Mouse (Mus musculus): ENCODE measurements at regions not wholly inside any gene's neighbourhood (a gene's known extent, or its start where the extent isn't known, plus 50 kb on each side); places are given as distances from the start of the nearest gene placed in this dataset.

DNA sequence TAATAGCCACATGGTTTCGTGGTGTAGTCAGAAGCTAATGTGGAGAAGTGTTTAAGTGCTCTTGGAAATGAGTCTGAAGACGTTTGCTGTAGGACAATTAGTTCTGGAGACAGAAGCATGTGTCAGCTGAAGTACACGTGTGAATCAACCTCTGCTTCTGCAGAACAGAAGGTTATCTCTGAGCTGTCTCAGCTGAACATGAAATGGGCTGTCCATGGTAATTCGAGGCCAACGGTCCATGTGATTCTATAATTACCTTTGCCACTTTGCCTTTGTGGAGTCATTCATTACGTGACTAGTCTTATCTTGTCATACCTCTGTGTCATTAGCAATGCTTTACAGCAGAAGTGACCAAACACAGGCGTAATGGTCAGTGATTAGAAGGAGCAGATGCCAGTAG lies 295.6 kb upstream of the Veph1 start:
- no peak overlapping the region for H3K4me3 ChIP-seq (replicated peaks; ENCODE audit: low read length)
- H3K36me3 ChIP-seq (ENCODE audit: insufficient read depth, low read length): no peaks in the 10 kb centered on the region
- H3K9me3 ChIP-seq (ENCODE audit: low read length): no peaks in the 10 kb centered on the region
- H3K27me3 ChIP-seq (ENCODE audit: insufficient read depth, low read length): no peaks in the 10 kb centered on the region
- H3K4me1 ChIP-seq (replicated peaks; ENCODE audit: low read depth, low read length): no peaks in the 10 kb centered on the region
- TF ChIP-seq POU5F1 (IDR thresholded peaks at IDR 0.05; ENCODE audit: borderline replicate concordance, low read length) (no peak), CTCF (conservative IDR thresholded peaks at IDR 0.05; ENCODE audit: low read length) (no peak), NANOG (IDR thresholded peaks at IDR 0.05; ENCODE audit: borderline replicate concordance, low read length) (no peak)

DNA sequence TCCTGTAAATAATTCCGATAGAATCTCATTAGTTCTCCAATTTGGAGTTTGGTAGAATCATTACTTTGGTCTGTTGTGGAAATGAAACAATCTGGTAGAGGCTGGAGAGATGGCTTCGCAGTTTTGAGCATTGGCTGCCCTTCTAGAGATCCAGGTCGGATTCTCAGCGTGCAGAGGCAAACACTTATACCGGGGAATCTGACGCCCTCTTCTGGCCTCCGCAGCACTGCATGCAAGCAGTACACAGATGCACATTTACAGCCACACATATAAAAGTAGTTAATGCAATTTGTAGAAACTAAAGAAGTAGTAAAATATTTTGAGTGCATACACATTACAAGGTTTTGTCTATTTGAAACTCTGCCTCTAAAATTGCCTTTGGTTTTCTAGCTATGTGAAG lies 294.1 kb upstream of the Veph1 start:
- Histone ChIP-seq H3K36me3 (ENCODE audit: insufficient read depth, low read length) (no peaks in the 10 kb centered on the region), H3K9me3 (ENCODE audit: low read length) (no peaks in the 10 kb centered on the region), H3K4me3 (replicated peaks; ENCODE audit: low read length) (no peak overlapping the region), H3K27me3 (ENCODE audit: insufficient read depth, low read length) (no peaks in the 10 kb centered on the region), H3K4me1 (replicated peaks; ENCODE audit: low read depth, low read length) (no peaks in the 10 kb centered on the region)
- TF ChIP-seq NANOG (IDR thresholded peaks at IDR 0.05; ENCODE audit: borderline replicate concordance, low read length) (no peak), POU5F1 (IDR thresholded peaks at IDR 0.05; ENCODE audit: borderline replicate concordance, low read length) (no peak), CTCF (conservative IDR thresholded peaks at IDR 0.05; ENCODE audit: low read length) (peak; percentile 44)

DNA sequence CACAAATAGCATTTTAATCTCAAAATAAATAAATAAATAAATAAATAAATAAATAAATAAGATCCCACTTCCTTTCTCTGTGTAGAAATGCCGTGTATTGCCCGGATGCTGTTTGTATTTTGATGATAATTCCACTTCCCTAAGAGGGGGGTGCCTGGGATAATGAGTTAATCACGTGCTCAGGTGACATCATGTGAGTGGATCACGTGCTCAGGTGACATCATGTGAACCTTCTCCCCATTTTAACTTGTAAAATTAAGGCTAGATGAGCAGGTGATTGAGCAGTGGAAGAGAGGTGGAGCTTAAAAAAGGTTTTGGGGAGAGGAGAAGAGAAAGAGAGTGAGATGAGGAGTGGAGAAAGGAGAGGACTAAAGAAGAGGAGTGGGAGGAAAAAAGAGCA lies 292.8 kb upstream of the Veph1 start:
- Histone ChIP-seq H3K36me3 (ENCODE audit: insufficient read depth, low read length) (no peaks in the 10 kb centered on the region), H3K4me1 (replicated peaks; ENCODE audit: low read depth, low read length) (no peaks in the 10 kb centered on the region), H3K27me3 (ENCODE audit: insufficient read depth, low read length) (no peaks in the 10 kb centered on the region), H3K9me3 (ENCODE audit: low read length) (no peaks in the 10 kb centered on the region), H3K4me3 (replicated peaks; ENCODE audit: low read length) (no peak overlapping the region)
- TF ChIP-seq POU5F1 (IDR thresholded peaks at IDR 0.05; ENCODE audit: borderline replicate concordance, low read length) (no peak), NANOG (IDR thresholded peaks at IDR 0.05; ENCODE audit: borderline replicate concordance, low read length) (no peak), CTCF (conservative IDR thresholded peaks at IDR 0.05; ENCODE audit: low read length) (no peak)

DNA sequence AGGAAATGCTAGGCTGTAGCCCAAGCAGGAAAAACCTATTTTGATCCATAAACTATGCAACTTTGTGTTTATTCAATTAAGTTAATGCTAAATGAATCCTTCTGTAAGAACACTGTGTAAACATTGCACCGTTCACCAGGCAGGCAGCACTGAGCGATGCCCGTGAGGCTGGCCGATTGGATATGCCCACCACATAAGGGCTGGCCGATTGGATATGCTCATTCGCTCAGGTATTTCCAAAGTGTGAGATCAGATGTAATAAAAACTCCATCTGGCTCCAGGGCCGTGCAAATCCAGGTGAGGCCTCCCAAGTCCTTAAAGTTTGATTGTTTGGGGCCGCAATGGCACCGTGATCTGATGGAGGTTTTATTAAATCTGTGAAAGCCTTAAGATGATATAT lies 288.2 kb upstream of the Veph1 start:
- no peaks in the 10 kb centered on the region for H3K36me3 ChIP-seq (ENCODE audit: insufficient read depth, low read length)
- TF ChIP-seq NANOG (IDR thresholded peaks at IDR 0.05; ENCODE audit: borderline replicate concordance, low read length) (no peak), POU5F1 (IDR thresholded peaks at IDR 0.05; ENCODE audit: borderline replicate concordance, low read length) (no peak), CTCF (conservative IDR thresholded peaks at IDR 0.05; ENCODE audit: low read length) (no peak)
- no peaks in the 10 kb centered on the region for H3K9me3 ChIP-seq (ENCODE audit: low read length)
- no peaks in the 10 kb centered on the region for H3K4me1 ChIP-seq (replicated peaks; ENCODE audit: low read depth, low read length)
- H3K27me3 ChIP-seq (ENCODE audit: insufficient read depth, low read length): no peaks in the 10 kb centered on the region
- no peak overlapping the region for H3K4me3 ChIP-seq (replicated peaks; ENCODE audit: low read length)

DNA sequence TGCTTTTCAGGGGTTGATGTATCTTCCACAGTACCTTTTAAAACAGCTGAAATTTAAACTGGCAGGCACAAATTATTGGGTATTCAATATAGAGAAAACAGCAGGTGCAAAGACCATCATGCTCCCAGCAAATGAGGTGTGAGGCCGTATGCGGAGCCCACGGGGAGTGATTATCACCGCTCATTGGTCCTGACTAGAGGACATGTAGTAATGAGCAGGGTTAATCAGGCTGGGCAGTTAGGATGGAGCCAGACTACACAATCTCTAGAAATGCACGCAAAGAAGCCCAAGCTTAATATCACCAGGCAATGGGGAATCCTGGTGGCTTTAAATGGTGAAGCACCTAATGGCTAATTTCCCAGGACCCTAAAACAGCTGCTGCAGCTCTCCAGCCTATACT lies 287.5 kb upstream of the Veph1 start:
- TF ChIP-seq NANOG (IDR thresholded peaks at IDR 0.05; ENCODE audit: borderline replicate concordance, low read length) (no peak), CTCF (conservative IDR thresholded peaks at IDR 0.05; ENCODE audit: low read length) (no peak), POU5F1 (IDR thresholded peaks at IDR 0.05; ENCODE audit: borderline replicate concordance, low read length) (no peak)
- Histone ChIP-seq H3K4me1 (replicated peaks; ENCODE audit: low read depth, low read length) (no peaks in the 10 kb centered on the region), H3K4me3 (replicated peaks; ENCODE audit: low read length) (no peak overlapping the region), H3K9me3 (ENCODE audit: low read length) (no peaks in the 10 kb centered on the region), H3K27me3 (ENCODE audit: insufficient read depth, low read length) (no peaks in the 10 kb centered on the region), H3K36me3 (ENCODE audit: insufficient read depth, low read length) (no peaks in the 10 kb centered on the region)

DNA sequence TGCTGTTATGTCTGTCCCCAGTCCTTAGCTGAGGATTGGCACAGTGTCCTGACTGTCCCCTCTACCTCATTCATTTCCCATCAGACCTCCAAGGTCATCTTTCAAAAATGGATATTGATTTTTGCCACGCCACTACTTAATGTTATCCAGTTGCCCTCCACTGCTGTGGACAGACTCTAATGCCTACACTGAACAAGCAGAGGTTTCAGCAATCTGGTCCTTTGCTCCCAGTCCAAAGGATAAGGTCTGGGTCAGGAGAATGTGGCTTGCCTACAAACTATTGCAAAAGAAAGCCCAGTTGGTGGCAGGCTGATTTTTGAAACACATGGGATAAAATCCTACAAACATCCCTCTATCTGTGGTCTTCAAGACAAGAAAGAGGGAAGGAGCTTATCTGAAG lies 280.0 kb upstream of the Veph1 start:
- Histone ChIP-seq H3K36me3 (ENCODE audit: insufficient read depth, low read length) (no peaks in the 10 kb centered on the region), H3K4me1 (replicated peaks; ENCODE audit: low read depth, low read length) (no peaks in the 10 kb centered on the region), H3K9me3 (ENCODE audit: low read length) (0 out of 2 replicates have a peak, but pooled peaks cover 2% of the 10 kb centered on the region), H3K4me3 (replicated peaks; ENCODE audit: low read length) (no peak overlapping the region), H3K27me3 (ENCODE audit: insufficient read depth, low read length) (no peaks in the 10 kb centered on the region)
- TF ChIP-seq NANOG (IDR thresholded peaks at IDR 0.05; ENCODE audit: borderline replicate concordance, low read length): no peak
- no peak for TF ChIP-seq CTCF (conservative IDR thresholded peaks at IDR 0.05; ENCODE audit: low read length)
- no peak for TF ChIP-seq POU5F1 (IDR thresholded peaks at IDR 0.05; ENCODE audit: borderline replicate concordance, low read length)

DNA sequence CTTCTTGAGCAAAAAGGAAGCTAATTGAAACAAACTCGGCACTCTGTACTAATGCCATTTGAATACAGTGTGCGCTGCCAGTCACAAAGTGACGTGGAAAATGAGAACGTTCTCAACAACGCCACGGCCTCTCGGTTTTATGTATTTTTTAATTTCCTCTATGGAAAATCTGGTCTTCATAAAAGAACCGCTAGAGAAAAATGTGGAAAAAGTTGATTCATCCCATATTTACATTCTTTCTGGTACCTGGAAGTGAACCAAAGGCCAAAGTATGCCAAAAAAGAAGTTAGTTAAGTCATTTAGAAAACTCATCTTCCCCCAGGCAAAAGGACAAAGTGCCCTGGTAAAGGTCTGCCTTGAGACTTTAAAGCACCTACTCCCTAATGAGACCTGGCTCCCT lies 277.7 kb upstream of the Veph1 start:
- TF ChIP-seq CTCF (conservative IDR thresholded peaks at IDR 0.05; ENCODE audit: low read length) (no peak), POU5F1 (IDR thresholded peaks at IDR 0.05; ENCODE audit: borderline replicate concordance, low read length) (no peak), NANOG (IDR thresholded peaks at IDR 0.05; ENCODE audit: borderline replicate concordance, low read length) (no peak)
- no peaks in the 10 kb centered on the region for H3K36me3 ChIP-seq (ENCODE audit: insufficient read depth, low read length)

DNA sequence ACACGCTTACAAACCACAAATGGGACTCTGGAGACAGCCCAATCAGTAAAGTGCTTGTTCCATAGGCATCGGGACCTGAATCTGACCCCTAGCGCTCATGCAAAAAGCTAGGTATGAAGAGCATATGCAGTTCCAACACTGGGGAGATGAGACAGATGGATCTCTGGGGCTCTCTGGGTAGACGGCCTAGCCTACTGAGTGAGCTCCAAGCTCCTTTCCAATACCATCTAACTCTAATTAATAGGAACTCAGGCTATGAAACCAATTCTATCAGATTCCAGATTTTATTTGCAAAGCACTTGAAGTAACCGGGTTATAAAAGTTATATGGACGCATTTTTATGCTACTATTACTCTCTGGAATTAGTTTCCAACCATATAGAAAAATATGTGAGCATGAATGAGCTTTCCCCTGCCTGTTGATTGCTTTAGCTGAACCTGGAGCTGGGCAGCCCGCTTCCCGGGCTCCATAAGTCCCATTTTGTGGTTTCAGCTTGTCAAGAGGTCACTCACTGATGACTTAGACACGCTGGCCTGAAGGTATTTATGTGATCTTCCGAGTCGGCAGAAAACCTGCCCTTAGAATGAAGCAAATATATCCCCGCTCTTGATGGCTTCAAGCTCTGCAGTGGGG lies 276.4 kb upstream of the Veph1 start:
- no peak overlapping the region for H3K4me3 ChIP-seq (replicated peaks; ENCODE audit: low read length)
- H3K4me1 ChIP-seq (replicated peaks; ENCODE audit: low read depth, low read length): no peaks in the 10 kb centered on the region
- peaks cover 17% of the 10 kb centered on the region for H3K9me3 ChIP-seq (ENCODE audit: low read length)
- H3K36me3 ChIP-seq (ENCODE audit: insufficient read depth, low read length): no peaks in the 10 kb centered on the region
- H3K27me3 ChIP-seq (ENCODE audit: insufficient read depth, low read length): no peaks in the 10 kb centered on the region
- TF ChIP-seq CTCF (conservative IDR thresholded peaks at IDR 0.05; ENCODE audit: low read length) (no peak), POU5F1 (IDR thresholded peaks at IDR 0.05; ENCODE audit: borderline replicate concordance, low read length) (no peak), NANOG (IDR thresholded peaks at IDR 0.05; ENCODE audit: borderline replicate concordance, low read length) (no peak)

More for the DNA sequence above, 277.7 kb upstream of the Veph1 start:
- Histone ChIP-seq H3K4me3 (replicated peaks; ENCODE audit: low read length) (no peak overlapping the region), H3K9me3 (ENCODE audit: low read length) (peaks cover 17% of the 10 kb centered on the region), H3K27me3 (ENCODE audit: insufficient read depth, low read length) (no peaks in the 10 kb centered on the region), H3K4me1 (replicated peaks; ENCODE audit: low read depth, low read length) (no peaks in the 10 kb centered on the region)

DNA sequence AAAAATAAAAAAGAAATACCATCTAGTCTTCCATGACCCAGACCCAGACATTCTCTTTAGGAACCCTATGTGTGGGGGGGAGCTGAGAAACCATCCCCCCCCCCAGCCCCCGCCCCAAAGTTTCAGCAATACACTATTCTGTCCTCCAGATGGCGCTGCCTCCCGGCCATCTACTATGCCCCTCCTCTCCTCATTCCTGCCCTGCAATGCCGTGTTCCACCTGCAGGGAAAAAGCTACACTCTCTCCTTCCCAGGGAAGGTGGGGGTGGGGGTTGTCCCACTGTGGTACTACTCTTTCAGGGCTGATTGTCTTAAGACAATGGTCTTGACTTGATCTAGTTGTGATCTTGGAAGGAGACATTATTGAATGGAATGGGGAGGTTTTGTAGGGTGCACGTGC lies 273.7 kb upstream of the Veph1 start:
- H3K36me3 ChIP-seq (ENCODE audit: insufficient read depth, low read length): no peaks in the 10 kb centered on the region
- H3K4me1 ChIP-seq (replicated peaks; ENCODE audit: low read depth, low read length): no peaks in the 10 kb centered on the region
- H3K4me3 ChIP-seq (replicated peaks; ENCODE audit: low read length): no peak overlapping the region
- H3K27me3 ChIP-seq (ENCODE audit: insufficient read depth, low read length): no peaks in the 10 kb centered on the region
- H3K9me3 ChIP-seq (ENCODE audit: low read length): peaks cover 17% of the 10 kb centered on the region
- TF ChIP-seq POU5F1 (IDR thresholded peaks at IDR 0.05; ENCODE audit: borderline replicate concordance, low read length): no peak
- peak; percentile 41 for TF ChIP-seq CTCF (conservative IDR thresholded peaks at IDR 0.05; ENCODE audit: low read length)

Measured in E14TG2a.4 (cell line).